In genomic region chr1:87574785-87575184, GRCm38 (mm10) we compare ENCODE assay signal across 9 mouse cellular contexts. TPM values are rescaled to one million over a fixed set of nuclear protein-coding genes. Genes with fewer than 3 reads are reported as not detected.
DNase-seq lines count a peak whose midpoint lies in the region; ATAC-seq lines count a peak whose summit lies in the region.
"Had no signal": no experiment of that assay in that cellular context is flagged by ENCODE, and none has a peak within 500 bp of the region (broad histone marks: within the 10 kb centered on the region; RNA-seq: fewer than 3 reads in every experiment).

No protein-coding gene starts in this region.

- H3K4me2 ChIP-seq in limb, embryonic 13.5 days (replicated peaks) = no peak overlapping the region

- no peaks in the 10 kb centered on the region for H3K9me3 ChIP-seq in limb, embryonic 13.5 days
- no peaks in the 10 kb centered on the region for H3K9me3 ChIP-seq in limb, embryonic 10.5 days (replicated peaks)

- peaks cover 21% of the 10 kb centered on the region for H3K4me1 ChIP-seq in limb, embryonic 13.5 days
- H3K4me1 ChIP-seq in limb, embryonic 10.5 days = peaks cover 5% of the 10 kb centered on the region; the same call in 1 of the 2 replicates

- no peaks in the 10 kb centered on the region for H3K36me3 ChIP-seq in limb, embryonic 13.5 days
- H3K36me3 ChIP-seq in limb, embryonic 10.5 days = no peaks in the 10 kb centered on the region

- WGBS in limb, embryonic 13.5 days = 59% methylated on average over 7 of the region's 7 CpGs
- WGBS in limb, embryonic 10.5 days = 81% methylated on average over 7 of the region's 7 CpGs

- no peak for DNase-seq in limb, embryonic 10.5 days (ENCODE audit: low spot score)
- DNase-seq in heart, postnatal 4 days = peak; percentile 68
- DNase-seq in layer of hippocampus, adult 9-11 months = peak; percentile 54
- DNase-seq in ovary, postnatal 14 days (ENCODE audit: low spot score) = peak; percentile 61
- no peak for DNase-seq in thymus, adult 18-20 months

- no peak overlapping the region for H3K4me3 ChIP-seq in limb, embryonic 13.5 days
- no peak overlapping the region for H3K4me3 ChIP-seq in limb, embryonic 10.5 days

- H3K9ac ChIP-seq in limb, embryonic 13.5 days = no peak overlapping the region

- H3K27ac ChIP-seq in limb, embryonic 13.5 days = 0 out of 2 replicates have a peak overlapping the region, but pooled peaks have one; percentile 28
- H3K27ac ChIP-seq in limb, embryonic 10.5 days = no peak overlapping the region

- 0 out of 2 replicates have a peak, but pooled peaks have one; percentile 32 for ATAC-seq in limb, embryonic 13.5 days (ENCODE audit: low FRiP score, low read depth)
- peak; percentile 45; the same call in 1 of the 2 replicates for ATAC-seq in cerebellum, adult (ENCODE audit: insufficient number of reproducible peaks, low FRiP score, low TSS enrichment)
- no peak for ATAC-seq in erythroblast, adult 5-6 weeks (replicated peaks; ENCODE audit: low FRiP score, poor library complexity, severe bottlenecking)

- no peaks in the 10 kb centered on the region for H3K27me3 ChIP-seq in limb, embryonic 13.5 days
- no peaks in the 10 kb centered on the region for H3K27me3 ChIP-seq in limb, embryonic 10.5 days (ENCODE audit: low read depth, poor library complexity, severe bottlenecking)

RNA-seq across cellular contexts. Expression of gene Ngef, which starts 1.1 kb away (rescaled TPM):
- polyA plus RNA-seq in limb, embryonic 13.5 days (2015; fragmentation: Nextera tagmentation; extraction: Ambion mirVana) = 1.0 and 1.2 TPM in 2 replicates
- 0.23 and 0.35 TPM in 2 replicates for polyA plus RNA-seq in limb, embryonic 10.5 days (2016; fragmentation: Nextera tagmentation; extraction: Ambion mirVana)
- under 1 TPM; 0.29 to 0.41 TPM for total RNA-seq in heart, postnatal 4 days (2021)
- not detected in 2 replicates for total RNA-seq in erythroblast, adult 5-6 weeks (2015; ENCODE audit: low replicate concordance)
- not detected in 2 replicates for total RNA-seq in erythroblast, adult 5-6 weeks (2017; ENCODE audit: low replicate concordance)
- total RNA-seq: MEL had no signal

RNA-seq across cellular contexts. Expression of gene Inpp5d, which starts 45.3 kb away (rescaled TPM):
- 4.7 and 5.6 TPM in 2 replicates for polyA plus RNA-seq in limb, embryonic 13.5 days (2015; fragmentation: Nextera tagmentation; extraction: Ambion mirVana)
- polyA plus RNA-seq in limb, embryonic 10.5 days (2016; fragmentation: Nextera tagmentation; extraction: Ambion mirVana) = 2.0 and 3.9 TPM in 2 replicates
- 10 to 100 TPM; 10.7 to 15.6 TPM for total RNA-seq in heart, postnatal 4 days (2021)
- total RNA-seq in erythroblast, adult 5-6 weeks (2015; ENCODE audit: low replicate concordance) = 50.1 and 53.1 TPM in 2 replicates
- total RNA-seq in erythroblast, adult 5-6 weeks (2017; ENCODE audit: low replicate concordance) = 19.9 and 25.2 TPM in 2 replicates

Comparison
In these comparisons a context has a peak if more than half of its experiments do, and no peak if none do; other contexts are left out.
1. DNase-seq: peak in heart, postnatal 4 days (single experiment), layer of hippocampus, adult 9-11 months (single experiment) and ovary, postnatal 14 days (single experiment); none in limb, embryonic 10.5 days (single experiment) and thymus, adult 18-20 months (0 of 2).